Mouse (Mus musculus): ENCODE results near the gene Opcml. TPM values are rescaled to one million over a fixed set of nuclear protein-coding genes. Genes with fewer than 3 reads are reported as not detected.

The Opcml gene
- polyA plus RNA-seq, 2 experiments = 3.7 to 5.5 TPM

DNA sequence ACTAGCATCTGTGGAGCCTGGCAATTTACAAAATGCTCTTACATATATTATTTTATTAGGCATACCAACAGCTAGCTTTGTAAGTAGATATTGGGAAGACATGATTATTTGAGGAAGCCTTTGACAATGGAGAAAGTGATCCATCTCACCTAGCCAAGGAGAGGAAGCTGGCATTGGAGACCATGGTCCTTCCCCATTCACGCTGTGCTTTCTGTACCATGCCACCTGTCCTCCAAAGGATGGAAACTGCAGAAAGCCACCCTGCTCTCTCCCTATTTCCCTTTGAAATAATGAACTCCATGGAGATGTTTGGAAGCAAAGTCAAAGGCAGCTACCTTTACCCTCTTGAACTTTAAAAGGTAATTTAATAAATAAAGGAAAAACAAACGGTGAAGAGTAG, 570.1 kb downstream of the Opcml start:
- no peak overlapping the region for H3K4me2 ChIP-seq (replicated peaks; ENCODE audit: low read depth, low read length, severe bottlenecking)
- ATAC-seq (ENCODE audit: low FRiP score, low read depth) = no peak
- H3K9ac ChIP-seq (ENCODE audit: low read depth, low read length, severe bottlenecking) = no peak overlapping the region
- H3K4me1 ChIP-seq (ENCODE audit: control insufficient read depth, insufficient read depth, low read length) = no peaks in the 10 kb centered on the region
- H3K27ac ChIP-seq (replicated peaks; ENCODE audit: low read depth, low read length) = no peak overlapping the region
- DNase-seq (ENCODE audit: low spot score) = no peak
- H3K36me3 ChIP-seq (ENCODE audit: control insufficient read depth, insufficient read depth, low read length) = no peaks in the 10 kb centered on the region
- H3K27me3 ChIP-seq (ENCODE audit: control insufficient read depth, insufficient read depth, low read length) = no peaks in the 10 kb centered on the region
- TF ChIP-seq POLR2A (IDR thresholded peaks at IDR 0.05; ENCODE audit: borderline replicate concordance, extremely low read depth, insufficient read depth, insufficient read length) = no peak
- no peaks in the 10 kb centered on the region for H3K9me3 ChIP-seq (ENCODE audit: control insufficient read depth, low read length)
- 82% methylated on average over 2 of the region's 2 CpGs for WGBS
- no peak overlapping the region for H3K4me3 ChIP-seq (replicated peaks; ENCODE audit: low read length)

DNA sequence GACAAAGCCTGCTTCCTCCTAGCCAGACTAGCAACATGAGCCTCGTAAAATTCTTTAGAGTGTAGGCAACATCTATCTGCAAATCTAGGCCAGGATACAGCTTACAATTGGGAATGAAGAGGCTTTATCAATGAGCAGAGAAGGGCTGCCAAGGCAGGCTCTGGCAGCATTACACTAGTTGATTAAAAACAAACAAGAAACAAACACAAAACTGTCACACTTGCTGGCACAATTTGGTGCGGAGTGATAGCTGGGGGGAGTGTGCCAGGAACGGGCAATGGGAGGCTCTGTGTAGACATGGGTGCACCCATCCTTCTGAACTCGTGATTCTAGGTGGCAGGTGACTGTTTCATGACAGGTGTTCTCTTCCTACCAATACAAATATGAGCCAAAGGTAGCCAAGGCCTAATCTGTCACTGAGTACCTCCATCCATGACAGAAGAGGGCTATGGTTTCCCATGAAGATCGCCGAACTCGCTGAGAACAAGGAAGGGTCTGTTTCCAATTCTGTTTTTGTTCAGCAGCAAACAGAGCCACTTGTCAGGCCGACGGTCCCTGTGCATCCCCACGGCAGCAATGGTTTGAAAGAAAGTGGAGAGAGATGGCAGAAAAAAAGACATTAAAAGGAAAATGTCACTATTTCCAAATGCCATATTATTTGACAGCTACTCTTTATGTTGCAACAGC, 574.0 kb downstream of the Opcml start:
- no peak for DNase-seq (ENCODE audit: low spot score)
- H3K4me2 ChIP-seq (replicated peaks; ENCODE audit: low read depth, low read length, severe bottlenecking) = no peak overlapping the region
- no peak for TF ChIP-seq POLR2A (IDR thresholded peaks at IDR 0.05; ENCODE audit: borderline replicate concordance, extremely low read depth, insufficient read depth, insufficient read length)
- H3K9me3 ChIP-seq (ENCODE audit: control insufficient read depth, low read length) = no peaks in the 10 kb centered on the region
- no peak for ATAC-seq (ENCODE audit: low FRiP score, low read depth)
- no peak overlapping the region for H3K4me3 ChIP-seq (replicated peaks; ENCODE audit: low read length)
- no peaks in the 10 kb centered on the region for H3K4me1 ChIP-seq (ENCODE audit: control insufficient read depth, insufficient read depth, low read length)
- 78% methylated on average over 10 of the region's 10 CpGs for WGBS
- H3K27ac ChIP-seq (replicated peaks; ENCODE audit: low read depth, low read length) = no peak overlapping the region
- no peak overlapping the region for H3K9ac ChIP-seq (ENCODE audit: low read depth, low read length, severe bottlenecking)
- H3K36me3 ChIP-seq (ENCODE audit: control insufficient read depth, insufficient read depth, low read length) = no peaks in the 10 kb centered on the region
- no peaks in the 10 kb centered on the region for H3K27me3 ChIP-seq (ENCODE audit: control insufficient read depth, insufficient read depth, low read length)

DNA sequence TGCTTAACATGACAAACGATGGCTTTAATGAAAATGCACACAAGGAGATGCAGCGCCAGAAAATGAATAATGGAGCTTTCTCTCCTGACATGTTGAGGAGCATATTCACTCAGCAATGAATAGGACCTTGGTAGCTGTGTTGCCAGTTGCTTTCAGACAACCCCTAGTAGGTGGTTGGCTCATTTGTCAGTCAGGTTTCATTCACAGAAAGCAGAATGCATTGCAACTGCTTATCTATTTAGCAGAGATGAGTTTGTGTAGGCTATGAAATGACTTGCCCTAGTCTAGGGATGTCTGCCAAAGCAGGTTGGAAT, 574.5 kb downstream of the Opcml start:
- H3K36me3 ChIP-seq (ENCODE audit: control insufficient read depth, insufficient read depth, low read length) = no peaks in the 10 kb centered on the region
- H3K4me2 ChIP-seq (replicated peaks; ENCODE audit: low read depth, low read length, severe bottlenecking) = no peak overlapping the region
- H3K27ac ChIP-seq (replicated peaks; ENCODE audit: low read depth, low read length) = no peak overlapping the region
- no peaks in the 10 kb centered on the region for H3K9me3 ChIP-seq (ENCODE audit: control insufficient read depth, low read length)
- WGBS = 82% methylated on average over 2 of the region's 2 CpGs
- no peak overlapping the region for H3K9ac ChIP-seq (ENCODE audit: low read depth, low read length, severe bottlenecking)
- ATAC-seq (ENCODE audit: low FRiP score, low read depth) = no peak
- no peaks in the 10 kb centered on the region for H3K27me3 ChIP-seq (ENCODE audit: control insufficient read depth, insufficient read depth, low read length)
- DNase-seq (ENCODE audit: low spot score) = no peak
- H3K4me1 ChIP-seq (ENCODE audit: control insufficient read depth, insufficient read depth, low read length) = no peaks in the 10 kb centered on the region
- no peak overlapping the region for H3K4me3 ChIP-seq (replicated peaks; ENCODE audit: low read length)
- no peak for TF ChIP-seq POLR2A (IDR thresholded peaks at IDR 0.05; ENCODE audit: borderline replicate concordance, extremely low read depth, insufficient read depth, insufficient read length)

DNA sequence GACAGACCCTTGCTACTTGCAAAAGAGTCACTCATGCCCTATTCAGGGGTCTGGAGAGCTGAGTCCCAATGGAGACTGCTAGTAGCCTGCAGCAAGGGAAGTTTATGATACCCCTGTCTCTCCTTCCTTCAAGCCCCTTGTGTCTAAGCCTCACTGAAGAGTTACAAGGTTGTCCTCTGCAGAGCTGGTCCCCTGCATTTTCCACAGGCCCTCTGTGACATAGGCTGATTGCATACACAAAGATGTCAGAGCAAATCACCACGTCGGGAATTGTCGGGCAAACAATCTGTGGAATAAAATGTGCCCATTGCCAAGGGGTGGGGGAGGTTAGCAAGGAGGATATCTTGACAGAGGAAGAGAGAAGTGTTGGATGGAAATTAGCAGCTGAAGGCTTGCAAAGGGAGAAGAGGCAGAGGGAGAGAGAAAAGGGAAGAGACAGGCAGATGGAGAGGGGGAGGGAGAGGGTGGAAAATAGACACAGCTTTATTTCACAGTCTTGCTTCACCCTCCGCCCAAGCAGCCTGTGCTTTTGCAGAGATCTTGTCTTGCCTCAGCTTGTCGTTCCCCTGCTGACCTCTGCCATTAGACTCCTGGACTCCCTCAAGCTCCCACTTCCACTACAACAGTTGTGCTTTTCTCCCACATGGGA, 596.1 kb downstream of the Opcml start:
- Histone ChIP-seq H3K4me2 (replicated peaks; ENCODE audit: low read depth, low read length, severe bottlenecking) (no peak overlapping the region), H3K4me1 (ENCODE audit: control insufficient read depth, insufficient read depth, low read length) (no peaks in the 10 kb centered on the region), H3K9ac (ENCODE audit: low read depth, low read length, severe bottlenecking) (no peak overlapping the region), H3K36me3 (ENCODE audit: control insufficient read depth, insufficient read depth, low read length) (no peaks in the 10 kb centered on the region), H3K27me3 (ENCODE audit: control insufficient read depth, insufficient read depth, low read length) (no peaks in the 10 kb centered on the region), H3K4me3 (replicated peaks; ENCODE audit: low read length) (no peak overlapping the region), H3K9me3 (ENCODE audit: control insufficient read depth, low read length) (no peaks in the 10 kb centered on the region), H3K27ac (replicated peaks; ENCODE audit: low read depth, low read length) (no peak overlapping the region)
- WGBS = 62% methylated on average over 5 of the region's 5 CpGs
- ATAC-seq (ENCODE audit: low FRiP score, low read depth) (no peak), DNase-seq (ENCODE audit: low spot score) (no peak)
- no peak for TF ChIP-seq POLR2A (IDR thresholded peaks at IDR 0.05; ENCODE audit: borderline replicate concordance, extremely low read depth, insufficient read depth, insufficient read length)

DNA sequence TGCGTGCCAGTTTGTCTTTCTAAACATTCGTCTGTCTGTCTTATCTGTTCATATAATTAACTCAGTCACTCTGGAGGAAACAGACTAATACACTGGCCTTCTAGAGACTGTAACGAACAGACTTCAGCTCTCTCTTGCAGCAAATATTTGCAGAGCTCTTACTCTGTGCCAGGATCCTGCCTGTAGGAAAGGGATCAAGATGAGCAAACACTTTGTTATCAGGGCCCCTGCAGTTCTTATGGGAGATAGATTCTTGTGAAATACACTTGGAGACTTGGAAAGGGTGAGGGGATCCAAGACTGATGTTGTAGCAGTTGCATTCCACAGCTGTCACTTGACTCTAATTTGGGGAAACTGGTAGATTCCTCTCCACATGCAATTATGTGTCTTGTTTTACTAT, 604.6 kb downstream of the Opcml start:
- Histone ChIP-seq H3K4me3 (replicated peaks; ENCODE audit: low read length) (no peak overlapping the region), H3K4me1 (ENCODE audit: control insufficient read depth, insufficient read depth, low read length) (no peaks in the 10 kb centered on the region), H3K36me3 (ENCODE audit: control insufficient read depth, insufficient read depth, low read length) (no peaks in the 10 kb centered on the region), H3K27ac (replicated peaks; ENCODE audit: low read depth, low read length) (no peak overlapping the region), H3K4me2 (replicated peaks; ENCODE audit: low read depth, low read length, severe bottlenecking) (no peak overlapping the region), H3K9me3 (ENCODE audit: control insufficient read depth, low read length) (no peaks in the 10 kb centered on the region), H3K9ac (ENCODE audit: low read depth, low read length, severe bottlenecking) (no peak overlapping the region), H3K27me3 (ENCODE audit: control insufficient read depth, insufficient read depth, low read length) (no peaks in the 10 kb centered on the region)
- ATAC-seq (ENCODE audit: low FRiP score, low read depth) (no peak), DNase-seq (ENCODE audit: low spot score) (no peak)
- TF ChIP-seq POLR2A (IDR thresholded peaks at IDR 0.05; ENCODE audit: borderline replicate concordance, extremely low read depth, insufficient read depth, insufficient read length) = no peak
- 32% methylated on average over 3 of the region's 3 CpGs for WGBS

Data from limb, embryonic 14.5 days (tissue).